Mouse (Mus musculus): ENCODE results near the gene Scamp5.

Gene Scamp5

DNA sequence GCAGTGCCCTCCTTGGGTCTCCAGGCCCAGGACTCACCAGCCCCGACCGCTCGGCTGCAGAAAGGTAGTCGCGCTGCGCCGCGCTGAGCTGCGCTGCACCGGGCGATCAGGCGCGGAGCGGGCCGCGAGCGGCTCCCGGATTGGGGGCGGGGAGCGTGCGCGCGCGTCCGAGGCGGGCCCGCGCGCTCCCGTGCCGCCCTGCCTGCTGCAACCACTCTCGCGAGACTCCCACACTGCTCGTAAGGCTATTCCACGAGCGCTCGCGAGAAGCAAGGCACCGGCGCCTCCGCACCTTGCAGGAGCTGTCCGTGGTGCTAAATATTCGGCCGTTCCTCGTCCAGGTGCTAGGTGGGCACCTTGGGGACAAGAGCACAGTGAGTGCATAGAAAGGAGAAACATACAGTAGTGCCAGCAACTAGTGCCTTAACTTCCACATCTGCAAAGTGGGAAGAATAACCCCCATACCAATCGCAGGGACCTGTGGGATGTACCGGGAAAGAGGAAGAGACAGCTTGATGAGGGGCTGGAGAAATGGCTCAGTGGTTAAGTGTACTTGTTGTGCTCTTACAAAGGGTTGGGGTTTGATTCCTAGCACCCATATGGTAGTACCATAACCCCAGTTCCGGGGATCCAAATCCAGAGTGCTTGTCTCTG is at the start of gene Scamp5:
Gene Scamp5, minus strand, starts transcription at position 165 of the 654 bp plus-strand sequence.
- in situ Hi-C loops (cut with MboI; ENCODE audit: unreplicated experiment in 2 of 2): no loop called here

DNA sequence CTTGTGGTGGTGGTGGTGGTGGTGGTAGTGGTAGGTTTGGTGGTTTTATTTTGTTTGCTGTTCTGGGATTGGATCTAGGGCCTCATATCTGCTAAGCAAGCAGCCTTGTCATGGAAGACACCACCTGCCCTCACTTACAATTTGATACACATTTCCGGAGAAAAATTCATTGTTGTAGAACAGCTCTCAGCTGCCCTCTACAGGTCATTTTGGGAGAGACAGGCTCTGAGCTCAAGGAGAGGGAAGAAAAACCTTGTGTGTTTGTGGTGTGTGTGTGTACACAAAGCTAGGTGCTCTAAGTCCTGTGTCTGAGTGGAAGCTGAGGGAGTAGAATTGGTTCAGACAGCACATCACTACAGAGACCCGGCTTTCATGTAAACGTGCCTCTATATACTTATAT is 49.3 kb upstream of the Scamp5 start:
- in situ Hi-C loops (cut with MboI; ENCODE audit: unreplicated experiment in 2 of 2): loop anchor here (5.0 to 25.0 kb wide), 7 partner anchors 35 to 580 kb away; partner anchors contain the start of genes Imp3 (in 1 of the 2), Ppcdc (in 1 of the 2), Sin3a (in 1 of the 2) and Snx33 (in 1 of the 2)

DNA sequence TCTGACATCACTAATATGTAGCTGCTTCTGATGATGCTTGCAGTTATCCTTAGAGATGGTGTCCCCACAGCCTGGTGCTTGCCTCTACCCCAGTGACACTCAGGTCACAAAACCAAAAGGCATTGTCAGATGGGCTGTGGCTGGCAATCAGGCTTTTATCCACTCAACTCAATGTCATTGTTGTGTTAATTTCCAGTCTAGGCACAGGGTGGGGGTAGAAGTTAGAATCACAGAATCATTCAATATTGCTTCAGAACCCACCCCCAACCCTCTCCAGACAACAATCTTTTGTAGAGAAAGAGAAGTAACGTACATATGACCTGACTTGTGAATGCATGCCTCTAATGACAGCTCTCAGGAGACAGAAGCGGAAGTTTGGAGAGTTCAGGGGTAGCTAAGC is 42.7 kb upstream of the Scamp5 start:
- in situ Hi-C loops (cut with MboI; ENCODE audit: unreplicated experiment in 2 of 2): loop anchor here (10.0 to 25.0 kb wide), 5 partner anchors 66 to 573 kb away; partner anchors contain the start of genes Imp3 (in 1 of the 2), Ppcdc (in 1 of the 2), Sin3a (in 1 of the 2) and Snx33 (in 1 of the 2)

DNA sequence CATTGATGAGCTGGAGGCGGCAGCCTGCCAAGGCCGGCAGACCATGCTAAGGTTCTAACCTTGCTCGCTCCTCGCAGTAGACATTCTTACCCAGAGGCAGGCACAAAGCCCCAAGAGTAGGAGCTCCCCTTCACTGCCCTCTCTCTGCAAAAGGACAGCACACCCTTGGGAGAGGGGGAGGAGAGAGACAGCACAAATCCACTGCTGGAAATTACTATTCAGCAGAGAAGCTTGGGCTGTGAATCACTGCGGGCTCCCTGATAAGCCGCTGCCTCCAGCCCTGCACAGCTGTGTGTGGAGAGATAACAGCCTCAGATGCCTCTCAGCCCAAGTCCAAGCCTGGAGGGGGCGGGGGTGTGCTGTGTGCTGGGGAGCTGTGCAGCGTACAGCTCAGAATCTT is 37.8 kb upstream of the Scamp5 start:
- in situ Hi-C loops (cut with MboI; ENCODE audit: unreplicated experiment in 2 of 2): loop anchor here in 1 of 2 experiments (25.0 kb wide), 1 partner anchor 568 kb away; the partner anchor contains the start of genes Imp3 and Snx33

DNA sequence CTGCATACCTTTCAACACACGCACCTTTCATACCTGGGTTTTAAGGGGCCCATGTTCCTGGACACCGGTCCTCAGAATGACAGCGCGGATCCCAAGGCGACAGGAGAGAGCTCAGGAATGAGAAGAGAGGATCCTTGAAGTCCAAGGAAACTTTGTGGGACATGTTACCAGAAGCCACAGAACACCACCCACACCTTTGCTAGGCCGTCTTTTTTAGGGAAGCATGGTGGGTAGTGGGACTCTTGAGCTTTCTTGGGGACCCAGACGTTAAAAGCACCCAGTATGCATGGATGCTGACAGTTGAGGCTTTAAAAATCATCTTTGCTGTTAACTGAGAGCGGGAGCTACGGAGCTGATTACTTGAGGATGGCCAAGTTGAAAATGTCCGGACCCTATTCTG is 37.0 kb upstream of the Scamp5 start:
- in situ Hi-C loops (cut with MboI; ENCODE audit: unreplicated experiment in 2 of 2): loop anchor here in 1 of 2 experiments (25.0 kb wide), 1 partner anchor 568 kb away; the partner anchor contains the start of genes Imp3 and Snx33

DNA sequence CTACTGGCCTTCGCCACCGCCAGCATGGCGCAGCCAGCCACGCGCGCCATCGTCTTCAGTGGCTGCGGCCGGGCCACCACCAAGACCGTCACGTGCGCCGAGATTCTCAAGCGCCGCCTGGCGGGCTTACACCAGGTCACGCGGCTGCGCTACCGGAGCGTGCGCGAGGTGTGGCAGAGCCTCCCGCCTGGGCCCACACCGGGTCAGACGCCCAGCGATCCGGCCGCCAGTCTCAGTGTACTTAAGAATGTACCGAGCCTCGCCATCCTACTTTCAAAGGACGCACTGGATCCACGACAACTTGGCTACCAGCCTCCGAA is 36.5 kb upstream of the Scamp5 start:
- in situ Hi-C loops (cut with MboI; ENCODE audit: unreplicated experiment in 2 of 2): loop anchor here in 1 of 2 experiments (25.0 kb wide), 1 partner anchor 567 kb away; the partner anchor contains the start of genes Imp3 and Snx33

DNA sequence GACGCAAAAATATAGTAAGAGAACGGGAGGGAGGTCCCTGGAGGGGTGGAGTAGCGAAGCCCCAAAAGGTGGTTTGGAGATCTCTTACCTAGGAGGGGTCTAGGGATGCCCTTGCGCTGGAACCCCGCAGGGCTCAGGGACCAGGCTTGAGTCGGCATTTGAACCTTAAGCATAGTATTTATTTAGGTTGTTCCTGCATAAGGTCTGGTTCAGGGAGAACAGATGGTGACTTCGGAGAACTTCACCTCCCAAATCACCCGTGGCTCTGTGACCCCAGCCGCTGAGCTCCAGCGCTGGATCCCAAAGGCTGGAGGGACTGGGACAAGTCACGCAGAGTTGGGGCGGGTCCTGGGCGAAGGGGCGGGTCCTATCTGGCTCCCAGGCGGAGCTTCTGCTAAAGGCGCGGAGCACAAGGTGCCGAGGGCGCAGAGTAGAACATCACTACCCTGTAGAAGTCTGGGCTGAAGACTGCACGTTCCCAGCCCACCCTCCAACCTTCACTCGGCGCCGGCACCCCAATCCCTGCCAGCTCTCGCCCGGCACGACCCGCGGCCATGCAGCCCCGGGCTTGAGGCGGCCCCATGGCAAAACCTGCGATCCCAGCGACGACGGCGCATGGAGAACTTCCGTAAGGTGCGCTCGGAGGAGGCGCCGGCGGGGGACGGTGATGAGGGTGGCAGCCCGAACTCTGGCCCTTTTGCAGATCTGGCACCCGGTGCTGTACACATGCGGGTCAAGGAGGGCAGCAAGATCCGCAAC is 35.9 kb upstream of the Scamp5 start, which contains the start of gene Rpp25:
Gene Rpp25, plus strand, starts transcription at position 405 of the 759 bp plus-strand sequence.
- in situ Hi-C loops (cut with MboI; ENCODE audit: unreplicated experiment in 2 of 2): loop anchor here in 1 of 2 experiments (25.0 kb wide), 1 partner anchor 566 kb away; the partner anchor contains the start of genes Imp3 and Snx33

DNA sequence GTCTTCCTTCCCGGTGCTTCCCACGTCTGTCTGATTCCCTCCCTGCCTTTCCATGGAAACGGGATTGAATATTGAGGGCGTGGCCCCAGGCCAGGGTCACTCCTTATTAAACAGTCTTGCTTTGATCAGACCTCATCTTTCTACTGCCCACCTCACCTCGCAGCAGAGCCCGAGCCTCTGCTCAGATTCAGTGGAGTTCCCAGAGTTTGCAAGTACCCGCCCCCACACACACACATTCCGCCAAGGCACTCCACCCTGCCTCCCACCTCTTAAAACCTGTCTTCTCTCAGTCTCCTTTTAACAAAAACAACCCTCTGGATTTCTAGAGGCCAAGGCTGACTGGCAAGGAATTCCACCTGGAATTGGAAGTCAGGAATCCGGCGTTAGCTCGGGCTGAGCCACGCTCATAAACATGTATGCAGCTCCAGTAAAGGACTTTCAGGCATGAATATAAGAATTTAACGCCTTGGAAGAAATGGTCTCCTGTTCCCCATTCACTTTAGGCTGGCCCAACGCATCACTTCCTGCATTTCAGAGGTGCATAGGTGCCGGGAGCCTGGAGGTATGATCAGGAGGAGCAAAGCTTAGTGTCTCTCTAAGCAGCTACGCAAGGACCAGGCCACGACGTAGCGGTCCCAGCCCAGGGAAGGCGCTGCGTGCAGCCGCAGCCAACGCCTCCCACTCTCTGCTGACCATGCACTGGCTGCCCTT is 35.2 kb upstream of the Scamp5 start:
- in situ Hi-C loops (cut with MboI; ENCODE audit: unreplicated experiment in 2 of 2): loop anchor here in 1 of 2 experiments (25.0 kb wide), 1 partner anchor 566 kb away; the partner anchor contains the start of genes Imp3 and Snx33

DNA sequence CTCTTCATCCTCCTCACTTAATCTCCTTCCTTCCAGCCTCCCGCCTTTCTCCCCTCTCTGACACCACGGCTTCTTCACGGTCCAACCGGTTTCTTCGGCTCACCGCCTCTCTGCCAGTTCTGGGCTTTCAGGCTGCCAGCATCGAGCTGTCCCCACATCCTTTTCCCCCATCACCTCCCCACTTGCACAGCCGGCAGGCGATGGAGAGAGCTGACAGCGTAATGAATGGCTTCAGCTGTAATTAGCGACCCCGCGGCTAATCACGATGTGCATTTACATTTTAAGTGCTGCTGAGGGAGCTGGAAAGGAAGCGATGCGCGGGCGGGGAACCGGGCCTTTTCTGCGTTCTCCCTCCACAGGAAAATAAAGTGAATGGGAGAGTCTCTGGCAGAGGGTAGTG is 34.0 kb upstream of the Scamp5 start:
- in situ Hi-C loops (cut with MboI; ENCODE audit: unreplicated experiment in 2 of 2): loop anchor here in 1 of 2 experiments (25.0 kb wide), 1 partner anchor 565 kb away; the partner anchor contains the start of genes Imp3 and Snx33

DNA sequence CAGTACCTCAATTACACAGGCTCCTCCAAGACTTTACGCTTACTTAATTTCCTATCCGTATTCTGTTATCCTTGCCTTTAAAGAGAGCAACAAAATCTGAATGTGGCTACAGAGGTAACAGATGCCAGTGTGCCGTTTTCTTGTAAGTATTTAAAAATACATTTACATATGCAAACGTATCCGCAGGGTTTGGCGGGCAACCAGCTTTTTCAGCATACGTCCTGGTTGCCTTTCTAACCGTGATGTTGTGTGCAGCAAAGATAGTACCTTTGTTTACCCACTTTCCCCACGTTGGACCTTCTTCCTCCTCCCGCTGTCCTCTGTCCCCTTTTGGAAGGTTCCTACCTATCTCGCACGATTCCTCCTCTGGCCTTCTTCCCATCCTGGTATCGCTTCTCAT is 33.6 kb upstream of the Scamp5 start:
- in situ Hi-C loops (cut with MboI; ENCODE audit: unreplicated experiment in 2 of 2): loop anchor here in 1 of 2 experiments (25.0 kb wide), 1 partner anchor 564 kb away; the partner anchor contains the start of genes Imp3 and Snx33

DNA sequence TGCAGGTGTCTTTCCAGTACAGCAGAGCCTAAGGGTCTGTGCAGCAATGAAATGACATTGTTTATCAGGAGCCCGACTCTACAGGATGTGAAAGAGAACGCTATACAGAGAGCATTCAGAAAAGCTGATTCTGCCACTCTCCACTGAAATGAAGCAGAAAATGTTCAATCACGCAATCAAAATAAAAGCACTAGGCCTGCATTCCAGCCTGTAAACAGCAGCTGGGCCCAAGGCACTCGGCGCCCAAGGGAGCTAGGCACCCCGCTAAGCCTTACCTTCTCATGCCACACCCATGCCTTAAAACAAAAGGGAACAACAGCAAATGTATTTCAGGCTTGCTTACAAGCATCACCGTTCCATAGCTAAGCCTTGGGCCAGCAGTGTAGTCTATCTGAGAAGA is 30.7 kb upstream of the Scamp5 start:
- in situ Hi-C loops (cut with MboI; ENCODE audit: unreplicated experiment in 2 of 2): no loop called here

DNA sequence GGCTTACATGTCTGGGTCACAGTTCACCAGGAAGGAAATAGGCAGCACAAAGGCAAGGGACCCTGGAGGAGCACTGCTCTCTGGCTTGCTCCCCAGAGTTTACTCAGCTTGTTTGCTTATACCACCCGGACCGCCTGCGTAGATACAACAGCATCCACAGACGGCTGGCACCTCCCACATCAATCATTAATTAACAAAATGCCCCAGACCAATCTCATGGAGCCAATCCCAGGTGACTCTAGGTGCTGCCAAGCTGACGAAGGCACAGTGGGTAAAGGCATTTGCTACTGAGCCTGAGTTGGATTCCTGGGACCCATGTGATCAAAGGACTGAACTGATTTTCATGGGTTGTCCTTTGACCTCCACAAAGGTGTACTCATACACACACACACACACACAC is 29.4 kb upstream of the Scamp5 start:
- in situ Hi-C loops (cut with MboI; ENCODE audit: unreplicated experiment in 2 of 2): no loop called here

DNA sequence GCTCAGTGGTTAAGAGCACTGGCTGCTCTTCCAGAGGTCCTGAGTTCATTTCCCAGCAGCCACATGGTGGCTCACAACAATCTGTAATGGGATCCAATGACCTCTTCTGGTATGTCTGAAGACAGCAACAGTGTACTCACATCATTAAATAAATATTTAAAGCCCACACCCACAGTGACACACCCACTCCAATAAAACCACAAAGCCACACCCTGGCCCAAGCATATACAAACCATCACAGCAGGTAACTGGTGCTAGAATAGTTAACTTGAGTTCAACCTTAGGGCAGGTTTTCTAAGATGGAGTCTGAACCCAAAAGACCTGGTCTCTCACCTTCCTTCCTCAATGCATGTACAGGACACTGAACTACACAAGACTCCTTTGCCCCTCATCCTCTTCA is 27.1 kb upstream of the Scamp5 start:
- in situ Hi-C loops (cut with MboI; ENCODE audit: unreplicated experiment in 2 of 2): no loop called here

DNA sequence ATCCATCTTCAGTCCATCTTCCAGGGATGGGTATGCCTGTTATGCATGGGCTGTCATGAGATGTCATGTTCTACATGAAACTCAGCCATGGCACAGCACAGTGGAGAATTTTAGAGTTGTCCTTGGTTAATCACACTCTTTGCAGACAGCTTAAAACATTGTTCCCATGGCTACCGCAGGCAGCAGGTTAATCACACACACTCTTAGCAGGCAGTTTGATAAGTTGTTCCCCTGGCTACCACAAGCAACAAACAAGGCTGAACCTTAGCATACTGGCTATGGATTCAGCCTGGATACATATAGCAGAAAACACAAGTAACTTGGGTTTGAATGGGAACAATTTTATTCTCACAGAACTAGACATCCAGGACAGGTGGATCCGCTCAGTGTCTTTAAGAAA is 25.7 kb upstream of the Scamp5 start:
- in situ Hi-C loops (cut with MboI; ENCODE audit: unreplicated experiment in 2 of 2): no loop called here

DNA sequence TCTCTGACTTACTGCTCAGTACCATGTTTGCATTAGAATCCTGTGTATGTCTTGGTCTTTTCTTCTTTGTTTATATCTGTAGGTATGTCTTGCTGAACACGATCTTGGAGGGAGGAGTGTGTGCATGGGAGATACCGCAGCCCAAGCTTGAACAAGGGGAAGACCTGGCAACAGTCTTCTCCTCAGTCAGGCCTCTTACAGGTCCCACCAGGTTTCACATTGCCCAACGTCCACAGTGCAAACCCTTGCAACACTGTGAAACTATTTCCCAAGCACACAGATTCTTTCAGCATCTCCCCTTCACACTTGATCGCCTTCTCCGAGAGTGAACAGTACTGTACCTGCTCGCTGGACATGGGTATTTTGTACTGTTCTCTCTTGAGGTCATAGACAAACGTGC is 19.9 kb upstream of the Scamp5 start:
- in situ Hi-C loops (cut with MboI; ENCODE audit: unreplicated experiment in 2 of 2): loop anchor here (5.0 to 10.0 kb wide), 2 partner anchors 34 to 257 kb away; partner anchors contain the start of gene Cox5a (in 1 of the 2)

DNA sequence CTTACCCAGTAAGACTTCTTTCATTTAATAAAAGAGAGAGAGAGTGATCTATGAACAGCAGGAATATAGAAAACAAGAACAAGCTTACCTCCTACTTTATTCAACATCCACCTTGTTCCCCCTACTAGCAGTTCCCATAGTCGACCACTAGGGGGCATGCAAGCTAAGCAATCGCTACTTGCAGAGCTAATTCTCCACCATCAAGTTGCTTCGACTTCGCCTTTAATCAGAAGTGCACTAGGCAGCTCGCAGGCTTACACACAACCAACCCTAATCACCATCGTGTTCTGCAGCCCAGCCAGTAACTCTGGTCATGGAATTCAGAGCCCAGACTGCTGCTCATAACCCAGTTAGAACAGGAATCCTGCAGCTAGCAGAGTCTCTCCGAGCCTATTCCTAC is 17.9 kb upstream of the Scamp5 start:
- in situ Hi-C loops (cut with MboI; ENCODE audit: unreplicated experiment in 2 of 2): loop anchor here (5.0 to 10.0 kb wide), 2 partner anchors 37 to 259 kb away; partner anchors contain the start of gene Cox5a (in 1 of the 2)

DNA sequence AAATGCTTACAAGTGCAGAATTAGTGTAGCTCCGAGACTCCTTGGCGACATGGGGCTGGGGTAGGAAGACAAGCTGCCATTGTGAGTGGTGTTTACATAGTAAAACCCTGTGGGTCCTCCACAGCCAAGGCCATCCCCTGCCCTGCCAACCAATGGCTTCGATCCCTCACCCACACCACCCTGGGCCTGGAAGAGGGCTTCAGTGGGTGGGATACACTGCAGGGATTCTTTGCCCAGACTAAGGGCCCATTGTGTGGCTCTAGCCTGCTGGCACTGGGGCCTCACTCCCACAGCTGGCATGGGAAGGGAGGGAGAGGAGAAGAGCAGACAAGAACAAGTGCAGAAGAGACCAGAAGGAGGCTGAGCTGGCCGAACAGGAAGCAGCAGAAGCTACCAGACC is 1.1 kb upstream of the Scamp5 start:
- in situ Hi-C loops (cut with MboI; ENCODE audit: unreplicated experiment in 2 of 2): no loop called here

DNA sequence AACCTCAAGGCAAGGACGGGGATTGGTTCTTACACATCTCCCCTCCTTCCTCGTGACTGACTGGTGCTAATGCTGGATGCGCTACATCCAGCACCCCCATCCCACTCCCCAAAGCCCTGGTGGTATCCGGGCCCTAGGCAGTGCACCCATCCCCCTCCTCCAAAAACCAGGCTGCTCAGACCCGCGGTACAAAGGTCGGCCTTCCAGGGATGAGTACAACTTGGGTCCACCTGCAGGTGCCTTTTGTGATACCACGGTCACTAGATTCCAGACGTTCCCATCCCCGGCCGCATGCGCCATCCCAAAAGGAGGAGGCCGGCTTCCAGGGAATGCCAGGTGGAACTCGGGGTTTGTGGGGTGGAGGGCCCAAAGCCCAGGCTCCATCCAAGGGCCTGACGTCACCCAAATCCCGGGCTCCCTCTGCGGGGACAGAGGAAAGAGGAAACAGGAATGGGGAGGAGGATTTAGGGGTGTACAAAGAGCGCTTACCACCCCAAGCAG is 539 bp downstream of the Scamp5 start:
- in situ Hi-C loops (cut with MboI; ENCODE audit: unreplicated experiment in 2 of 2): no loop called here

DNA sequence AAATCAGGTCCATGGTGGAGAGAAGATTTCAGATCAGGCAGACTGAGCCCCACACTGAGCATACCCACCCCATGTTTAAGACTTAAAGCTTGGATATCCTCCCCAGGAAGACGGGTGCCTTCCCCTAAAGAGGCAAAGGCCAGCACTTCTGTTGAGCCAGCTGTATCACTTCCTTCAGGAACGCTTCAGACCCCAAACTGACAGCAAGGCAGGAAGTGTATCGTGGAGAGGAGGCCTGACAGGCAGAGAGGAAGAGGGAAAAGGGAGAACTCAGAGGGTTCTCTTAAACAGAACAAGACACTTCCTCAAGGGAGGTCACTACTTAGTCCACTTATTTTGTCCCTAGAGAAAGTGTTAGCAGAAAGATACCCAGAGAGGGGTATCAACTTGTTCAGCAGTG is 1.8 kb downstream of the Scamp5 start:
- in situ Hi-C loops (cut with MboI; ENCODE audit: unreplicated experiment in 2 of 2): no loop called here

DNA sequence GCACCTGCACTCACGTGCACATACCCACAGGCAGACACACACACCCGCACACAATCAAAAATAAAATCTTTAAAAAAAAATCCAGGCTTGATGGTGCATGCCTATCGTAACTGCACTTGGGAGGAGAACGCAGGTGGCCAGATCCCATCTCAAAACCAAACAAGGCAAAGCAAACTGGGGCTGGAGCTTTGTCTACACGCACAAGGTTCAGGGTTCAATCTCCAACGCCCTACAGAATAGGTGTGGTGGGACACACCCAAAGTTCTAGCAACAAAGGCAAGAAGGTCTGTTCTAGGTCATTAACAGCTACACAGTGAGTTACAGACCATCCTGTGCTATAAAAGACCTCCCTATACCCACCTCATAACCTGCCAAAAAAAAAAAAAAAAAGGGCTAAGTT is 5.0 kb downstream of the Scamp5 start:
- in situ Hi-C loops (cut with MboI; ENCODE audit: unreplicated experiment in 2 of 2): no loop called here
